Mouse (Mus musculus) lung, adult 2 months (tissue): ENCODE results near the gene Camkk2.

Experiments used
- CTCF ChIP-seq: fragments of 200-500 bp; IDR thresholded peaks from 2 replicates; pipeline ENCODE4 v1.5.1; 2011; ENCODE audit warnings: mild to moderate bottlenecking, low read length, control low read depth; ENCODE audit not compliant: insufficient read depth
- POLR2A ChIP-seq: fragments of 200-500 bp; IDR thresholded peaks from 2 replicates; pipeline ENCODE4 v1.6.1; 2011; ENCODE audit warnings: low read depth, mild to moderate bottlenecking, control low read depth, low read length, borderline replicate concordance; ENCODE audit errors: extremely low read depth

- TF ChIP-seq POLR2A (no peak), CTCF (no peak)
These were observed 78.9 kb downstream of the Camkk2 start for GRCm38 (mm10) chr5:122700109-122700836.
